Comparison of ENCODE assay signal across 22 mouse cellular contexts in the genomic region with DNA sequence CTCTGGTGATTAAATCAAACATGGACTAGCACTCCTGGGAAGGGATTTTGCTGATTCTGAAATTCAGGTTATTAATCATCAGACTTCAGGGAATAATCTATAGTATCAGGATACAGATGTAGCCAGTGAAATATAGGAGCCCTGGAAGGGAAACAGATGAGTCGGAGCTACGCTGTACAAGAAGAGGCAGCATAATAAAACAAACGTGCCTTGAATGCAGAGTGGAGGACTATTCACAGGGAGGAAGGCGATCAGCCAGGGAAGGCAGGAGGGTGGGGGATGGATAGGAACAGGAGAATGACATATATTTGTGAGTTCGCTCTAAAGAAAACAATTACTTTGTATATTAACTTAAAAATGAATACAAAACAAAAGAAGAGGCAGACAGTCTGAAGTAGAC.
A peak's percentile ranks its signal among the peaks of the same experiment; 100 is the strongest.
DNase-seq lines count a peak whose midpoint lies in the region; ATAC-seq and TF ChIP-seq lines count a peak whose summit lies in the region.
"Had no signal": no experiment of that assay in that cellular context is flagged by ENCODE, and none has a peak within 500 bp of the region (broad histone marks: within the 10 kb centered on the region; RNA-seq: fewer than 3 reads in every experiment).

No protein-coding gene starts in this region.

- no peaks in the 10 kb centered on the region for H3K9me3 ChIP-seq in neural tube, embryonic 11.5 days (ENCODE audit: control insufficient read depth, low read length)
- peaks cover 5% of the 10 kb centered on the region; the same call in 1 of the 2 replicates for H3K9me3 ChIP-seq in hindbrain, embryonic 13.5 days
- peaks cover 4% of the 10 kb centered on the region; the same call in 1 of the 2 replicates for H3K9me3 ChIP-seq in midbrain, embryonic 16.5 days (replicated peaks; ENCODE audit: control insufficient read depth, low read length, poor library complexity, severe bottlenecking)
- H3K9me3 ChIP-seq: embryonic facial prominence, embryonic 13.5 days; heart, embryonic 10.5 days; limb, embryonic 10.5 days had no signal

- WGBS in neural tube, embryonic 11.5 days: 71% methylated on average over 5 of the region's 5 CpGs
- 52% methylated on average over 5 of the region's 5 CpGs for WGBS in hindbrain, embryonic 13.5 days
- 61% methylated on average over 5 of the region's 5 CpGs for WGBS in midbrain, embryonic 16.5 days

- H3K36me3 ChIP-seq in neural tube, embryonic 11.5 days (ENCODE audit: control insufficient read depth, insufficient read depth, low read length): no peaks in the 10 kb centered on the region
- H3K36me3 ChIP-seq in hindbrain, embryonic 13.5 days: no peaks in the 10 kb centered on the region
- H3K36me3 ChIP-seq in midbrain, embryonic 16.5 days (ENCODE audit: control insufficient read depth, insufficient read depth, low read length): no peaks in the 10 kb centered on the region
- H3K36me3 ChIP-seq: embryonic facial prominence, embryonic 13.5 days; heart, embryonic 10.5 days; limb, embryonic 10.5 days had no signal

- H3K27ac ChIP-seq in neural tube, embryonic 11.5 days (ENCODE audit: low read depth, low read length): no peak overlapping the region
- H3K27ac ChIP-seq in hindbrain, embryonic 13.5 days: no peak overlapping the region
- H3K27ac ChIP-seq in midbrain, embryonic 16.5 days (ENCODE audit: low read length): no peak overlapping the region
- no peak overlapping the region for H3K27ac ChIP-seq in left cerebral cortex, adult 2 months
- H3K27ac ChIP-seq: embryonic facial prominence, embryonic 13.5 days; heart, embryonic 10.5 days; kidney, postnatal 0 days; limb, embryonic 10.5 days had no signal

- H3K4me3 ChIP-seq in neural tube, embryonic 11.5 days (ENCODE audit: low read depth, low read length): no peak overlapping the region
- no peak overlapping the region for H3K4me3 ChIP-seq in hindbrain, embryonic 13.5 days
- no peak overlapping the region for H3K4me3 ChIP-seq in midbrain, embryonic 16.5 days (ENCODE audit: low read depth, low read length)
- H3K4me3 ChIP-seq in left cerebral cortex, adult 2 months: no peak overlapping the region
- H3K4me3 ChIP-seq: embryonic facial prominence, embryonic 13.5 days; heart, embryonic 10.5 days; limb, embryonic 10.5 days had no signal

- H3K4me2 ChIP-seq in neural tube, embryonic 11.5 days (ENCODE audit: low read depth): no peak overlapping the region
- H3K4me2 ChIP-seq in hindbrain, embryonic 13.5 days: no peak overlapping the region
- H3K4me2 ChIP-seq in midbrain, embryonic 16.5 days (ENCODE audit: low read length): no peak overlapping the region
- H3K4me2 ChIP-seq: embryonic facial prominence, embryonic 13.5 days; liver, embryonic 11.5 days; lung, embryonic 14.5 days had no signal

- peak; percentile 41; the same call in 1 of the 2 replicates for ATAC-seq in neural tube, embryonic 11.5 days (ENCODE audit: insufficient read depth, low FRiP score, low TSS enrichment)
- ATAC-seq in hindbrain, embryonic 13.5 days (ENCODE audit: low FRiP score): peak; percentile 84; the same call in 1 of the 2 replicates
- ATAC-seq in midbrain, embryonic 16.5 days: 0 out of 2 replicates have a peak, but pooled peaks have one; percentile 60
- ATAC-seq: intestine, embryonic 16.5 days had no signal

- no peak for DNase-seq in neural tube, embryonic 11.5 days (ENCODE audit: low spot score)
- DNase-seq in neural tube, embryonic 10.5 days (ENCODE audit: extremely low spot score, low spot score): no peak
- no peak for DNase-seq in gastrocnemius, postnatal 25 days
- no peak for DNase-seq in left cerebral cortex, adult 2 months (ENCODE audit: extremely low spot score in 1 of 2, low spot score in 2 of 2)
- no peak for DNase-seq in heart, adult 9 months (ENCODE audit: low spot score in 2 of 2)
- DNase-seq: adrenal gland, postnatal 25 days; cerebellum, adult 8-10 months; gastrocnemius, postnatal 10 days; heart, postnatal 14 days; layer of hippocampus, postnatal 36 days; lung, embryonic 14.5 days; lung, postnatal 4 days; spleen, adult 18-20 months; thymus, adult 18-20 months had no signal

- H3K9ac ChIP-seq in neural tube, embryonic 11.5 days (ENCODE audit: low read length): no peak overlapping the region
- H3K9ac ChIP-seq in hindbrain, embryonic 13.5 days: no peak overlapping the region
- H3K9ac ChIP-seq in midbrain, embryonic 16.5 days (ENCODE audit: low read depth, low read length): no peak overlapping the region
- H3K9ac ChIP-seq: embryonic facial prominence, embryonic 13.5 days; lung, embryonic 14.5 days had no signal

- H3K4me1 ChIP-seq in neural tube, embryonic 11.5 days (ENCODE audit: control insufficient read depth, insufficient read depth, low read length): no peaks in the 10 kb centered on the region
- H3K4me1 ChIP-seq in hindbrain, embryonic 13.5 days (replicated peaks): 0 out of 2 replicates have a peak, but pooled peaks cover 4% of the 10 kb centered on the region
- no peaks in the 10 kb centered on the region for H3K4me1 ChIP-seq in midbrain, embryonic 16.5 days (ENCODE audit: control insufficient read depth, insufficient read depth, low read length)
- H3K4me1 ChIP-seq: embryonic facial prominence, embryonic 13.5 days; heart, embryonic 10.5 days; limb, embryonic 10.5 days had no signal

- intact Hi-C loops in left cerebral cortex, adult 2 months (cut with DNase I): no loop called here

- no peak for TF ChIP-seq CTCF in left cerebral cortex, adult 2 months (IDR thresholded peaks at IDR 0.05)

- H3K27me3 ChIP-seq in neural tube, embryonic 11.5 days (ENCODE audit: control insufficient read depth, insufficient read depth, low read length): no peaks in the 10 kb centered on the region
- H3K27me3 ChIP-seq in hindbrain, embryonic 13.5 days: no peaks in the 10 kb centered on the region
- no peaks in the 10 kb centered on the region for H3K27me3 ChIP-seq in midbrain, embryonic 16.5 days (ENCODE audit: control insufficient read depth, insufficient read depth, low read depth, low read length)
- H3K27me3 ChIP-seq: embryonic facial prominence, embryonic 13.5 days had no signal
